Mouse (Mus musculus) cerebellum, adult (tissue): ENCODE measurements around the gene Cry2.
A peak's percentile ranks its signal among the peaks of the same experiment; 100 is the strongest.
"Not testable (repeated sequence)": the region's sequence is repeated elsewhere in the genome, so short reads cannot be mapped to it uniquely, and the experiment has no call there.

Experiments
- ATAC-seq: cut with Nextera tagmentation; 2 replicates; pipeline ENCODE4 v1.9.2; 2017; ENCODE audit warnings: mild to moderate bottlenecking, moderate library complexity, mixed read lengths; ENCODE audit not compliant: insufficient number of reproducible peaks, low FRiP score, low TSS enrichment

Gene Cry2

GRCm38 (mm10) chr2:92423702-92424461, 10.0 kb downstream of the Cry2 start:
- peak; percentile 27 for ATAC-seq

DNA sequence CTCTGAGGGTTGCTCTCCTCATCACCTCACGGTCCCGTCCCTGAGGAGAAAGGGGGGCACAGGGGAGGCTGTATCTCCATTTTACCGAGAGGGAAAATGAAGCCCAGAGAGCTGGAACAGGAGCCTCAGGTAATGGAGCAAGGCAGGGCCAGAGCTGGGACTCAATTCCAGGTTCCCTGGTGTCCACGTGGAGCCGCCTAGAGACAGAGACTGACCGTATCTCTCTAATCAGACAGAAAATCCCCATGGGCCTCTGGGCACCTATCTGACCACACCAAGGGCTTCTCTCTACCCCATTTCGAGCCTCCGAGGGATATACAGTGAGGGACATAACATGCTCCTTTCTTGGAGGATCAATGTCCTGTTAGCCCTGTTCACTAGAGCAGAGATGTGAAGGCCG, 10.7 kb downstream of the Cry2 start:
- ATAC-seq, result no peak

- ATAC-seq, result peak; percentile 27; the same call in 1 of the 2 replicates
Measured at GRCm38 (mm10) chr2:92422388-92423135, 11.3 kb downstream of the Cry2 start.

DNA sequence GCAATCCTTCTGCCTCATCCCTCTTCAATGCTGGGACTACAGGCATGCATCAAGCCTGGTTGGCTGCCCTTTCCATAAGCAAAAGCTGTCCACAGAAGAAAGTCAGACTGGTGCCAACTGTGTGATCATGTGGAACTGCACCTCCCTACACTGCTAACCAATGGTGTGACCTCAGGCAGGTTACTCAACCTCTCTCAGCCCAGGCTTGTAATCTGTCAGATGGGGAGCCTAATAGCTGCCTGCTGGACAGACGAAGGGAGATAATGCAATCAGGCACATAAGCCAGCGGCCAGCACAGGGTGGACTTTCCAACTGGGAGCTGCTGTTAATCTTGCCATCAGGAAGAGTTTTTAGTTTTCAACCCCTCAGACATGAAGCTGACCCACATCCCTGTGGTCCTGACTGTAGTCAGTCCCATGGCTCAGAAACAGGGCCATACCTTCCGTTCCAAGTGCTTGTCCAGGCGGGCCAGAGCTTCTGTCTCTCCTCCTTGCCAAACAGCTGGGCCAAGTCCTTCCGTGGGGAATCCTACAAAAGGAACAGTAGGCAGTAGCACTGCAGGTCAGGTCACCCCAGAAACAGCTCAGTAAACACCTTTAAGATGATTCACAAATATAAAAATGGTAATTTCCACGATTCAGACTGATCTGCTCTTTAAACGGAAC, 12.0 kb downstream of the Cry2 start:
- no peak for ATAC-seq

GRCm38 (mm10) chr2:92411705-92412104, 22.1 kb downstream of the Cry2 start:
- ATAC-seq, result peak; percentile 68; the same call in 1 of the 2 replicates

- no peak for ATAC-seq
Measured at GRCm38 (mm10) chr2:92408309-92409045, 25.4 kb downstream of the Cry2 start.

DNA sequence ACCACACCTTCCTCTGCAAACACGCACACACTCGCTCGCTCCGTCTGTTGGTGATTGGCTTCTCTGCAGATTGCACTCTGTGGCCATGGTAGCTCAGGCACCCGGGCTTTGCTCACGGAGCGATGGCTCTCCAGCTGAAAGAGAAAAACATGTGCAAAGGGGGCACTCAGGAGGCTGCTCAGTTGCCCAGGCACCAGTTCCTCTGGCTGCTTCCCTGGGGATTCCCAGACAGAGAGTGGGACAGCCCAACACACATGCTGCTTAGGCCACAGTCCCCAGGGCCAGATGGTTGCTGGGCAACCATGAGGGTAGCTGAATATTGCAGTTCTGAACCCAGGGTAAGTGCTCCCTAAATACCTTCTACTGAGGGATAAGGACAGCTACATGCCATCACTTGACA, 28.2 kb downstream of the Cry2 start:
- ATAC-seq, result no peak

DNA sequence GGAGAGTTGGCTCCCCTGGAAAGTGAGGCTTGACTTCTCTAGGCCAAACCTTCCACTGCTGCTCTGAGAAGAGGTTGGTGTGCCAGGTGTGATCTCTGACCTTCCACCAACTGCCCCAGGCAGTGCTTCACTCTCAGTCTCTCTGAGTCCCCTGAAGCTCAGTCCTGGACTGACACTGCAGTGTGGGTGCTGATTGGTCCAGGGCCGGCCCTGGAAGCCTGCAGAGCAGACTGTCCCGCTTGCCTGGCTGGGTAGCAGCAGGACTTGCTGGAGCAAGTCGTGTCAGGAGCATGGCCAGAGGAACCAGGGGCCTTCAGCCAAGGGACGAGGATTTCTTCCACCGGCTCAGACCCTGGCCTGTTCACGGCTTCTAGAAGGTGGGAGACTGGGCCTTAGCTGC, 29.1 kb downstream of the Cry2 start:
- no peak for ATAC-seq

DNA sequence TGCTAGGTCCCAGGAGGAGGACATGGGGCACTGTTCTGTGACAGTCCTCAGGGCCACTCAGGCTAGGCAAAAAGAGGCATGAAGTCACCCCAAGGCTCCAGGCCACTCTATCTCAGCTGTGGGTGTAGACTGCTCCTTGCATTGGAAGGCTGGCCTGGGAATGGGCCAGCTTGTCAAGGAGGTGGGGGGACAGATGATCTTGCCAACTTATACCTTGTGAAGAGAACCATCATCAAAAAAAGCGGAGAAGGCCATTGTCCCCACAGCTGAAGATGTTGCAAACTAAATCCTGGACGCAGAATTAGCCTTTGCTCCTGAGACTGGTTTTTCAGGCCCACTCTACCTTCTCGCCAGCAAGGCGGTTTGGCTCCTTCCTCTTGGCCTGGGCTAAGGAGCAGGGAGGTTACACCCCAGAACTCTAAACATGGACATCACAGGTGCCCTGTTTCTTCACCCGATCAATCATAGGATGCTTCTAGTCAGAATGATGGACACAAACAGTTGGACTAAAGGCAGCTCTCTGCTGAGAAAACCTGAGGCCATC, 30.0 kb downstream of the Cry2 start:
- no peak for ATAC-seq

GRCm38 (mm10) chr2:92402591-92403326, 31.1 kb downstream of the Cry2 start:
- ATAC-seq, result peak; percentile 75

GRCm38 (mm10) chr2:92401091-92401561, 32.7 kb downstream of the Cry2 start, which contains the start of gene Mapk8ip1:
TSS of gene Mapk8ip1 (minus strand) at chr2:92401263.
- ATAC-seq, result no peak

DNA sequence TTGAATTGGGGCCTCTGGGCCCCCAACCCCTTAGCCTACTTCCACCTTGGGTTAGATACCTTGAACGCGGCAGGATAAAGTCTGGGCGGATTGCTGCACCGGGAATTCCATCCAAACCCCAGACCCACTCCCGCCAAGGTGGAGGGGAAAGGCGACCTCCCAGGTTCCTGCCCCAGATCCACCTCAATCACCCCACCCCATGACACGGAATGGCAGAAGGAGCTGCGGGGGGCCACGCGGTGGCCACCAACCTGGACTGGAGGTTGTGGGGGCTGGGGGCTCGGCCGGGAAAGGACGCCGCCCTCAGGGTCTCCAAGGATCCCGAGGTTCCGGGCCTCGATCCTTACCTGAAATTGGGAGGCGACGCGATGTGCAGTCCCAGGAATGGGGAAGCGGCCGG, 33.2 kb downstream of the Cry2 start:
- ATAC-seq, result no peak

DNA sequence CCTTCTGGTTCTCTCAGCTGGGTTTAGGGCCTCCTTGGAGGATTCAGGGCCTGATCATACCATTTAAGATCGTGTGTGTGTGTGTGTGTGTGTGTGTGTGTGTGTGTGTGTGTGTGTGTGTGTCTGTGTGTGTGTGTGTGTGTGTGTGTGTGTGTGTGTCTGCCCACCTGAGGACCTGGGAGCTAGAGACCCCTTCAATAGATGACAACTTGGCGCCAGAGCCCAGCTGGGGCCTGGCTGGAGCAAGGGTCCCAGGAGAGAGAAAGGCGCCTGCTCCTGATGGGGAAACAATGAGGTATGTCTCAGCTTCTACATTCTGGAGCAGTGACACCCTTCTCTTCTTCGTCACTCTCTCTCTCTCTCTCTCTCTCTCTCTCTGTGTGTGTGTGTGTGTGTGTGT, 34.0 kb downstream of the Cry2 start:
- ATAC-seq, result not testable (repeated sequence)

DNA sequence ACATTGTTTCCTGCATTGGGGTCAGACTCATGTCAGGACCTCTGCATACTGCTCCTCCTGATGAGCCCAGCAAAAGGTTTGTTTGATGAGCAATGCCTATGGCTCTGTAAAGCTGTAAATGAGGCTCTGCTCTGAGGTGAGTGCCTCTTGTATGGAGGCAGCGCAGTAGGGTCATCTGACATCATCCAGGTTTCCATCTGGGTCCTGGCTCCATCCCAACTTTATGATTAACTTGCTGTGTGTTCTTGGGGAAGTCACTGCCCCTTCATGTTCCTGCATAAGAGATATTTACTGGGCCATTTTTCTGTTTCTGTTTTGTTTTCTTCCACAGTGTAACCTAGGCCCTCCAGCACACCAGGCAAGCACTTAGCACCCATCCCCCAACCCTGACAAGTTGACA, 36.4 kb downstream of the Cry2 start:
- ATAC-seq, result no peak

GRCm38 (mm10) chr2:92395535-92395934, 38.3 kb downstream of the Cry2 start:
- no peak for ATAC-seq

DNA sequence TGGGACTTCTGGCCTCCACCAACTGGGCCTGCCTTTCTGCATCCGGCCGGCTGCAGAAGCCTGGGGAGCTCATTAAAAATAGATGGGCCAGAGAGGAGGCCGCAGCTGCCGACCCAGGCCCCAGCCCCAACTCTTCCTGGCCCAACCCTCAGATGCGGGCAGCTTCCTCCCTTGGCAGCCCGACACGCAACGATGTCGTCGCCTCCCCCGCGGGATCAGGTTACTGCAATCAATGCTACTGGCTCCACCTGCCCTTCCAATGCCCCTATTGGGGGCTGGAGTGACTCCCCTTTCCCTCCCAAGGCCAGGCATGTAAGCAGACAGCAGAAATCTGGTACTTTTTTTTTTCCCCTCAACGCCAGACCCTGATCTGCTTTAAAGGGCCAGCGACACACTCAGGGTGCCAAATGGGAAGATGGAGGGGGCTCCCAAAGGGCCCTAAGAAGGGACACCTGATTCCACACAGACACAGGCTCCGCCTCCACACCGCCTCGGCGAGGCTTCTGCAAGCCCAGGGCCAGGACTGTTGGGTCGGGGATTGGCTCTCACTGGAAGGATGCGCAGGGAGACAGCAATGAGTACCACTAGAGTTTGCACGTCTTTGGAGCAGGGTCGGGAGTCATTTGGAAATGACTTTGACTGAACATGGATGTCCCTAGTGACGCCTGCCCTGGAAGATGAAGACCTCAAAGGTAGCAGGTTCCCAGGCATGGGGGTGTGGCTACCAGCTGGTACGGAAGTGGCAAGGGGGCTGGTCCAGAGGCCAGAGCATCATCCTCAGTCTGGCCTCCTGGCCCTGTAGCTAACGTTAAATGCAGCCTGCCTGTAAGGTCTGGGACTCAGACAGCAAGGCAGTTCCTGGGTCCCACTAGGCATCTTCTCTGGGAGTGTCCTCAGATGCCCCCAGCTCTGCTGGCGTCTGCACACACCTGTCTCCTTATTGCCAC, 41.3 kb downstream of the Cry2 start:
- no peak for ATAC-seq

- no peak for ATAC-seq
Measured at GRCm38 (mm10) chr2:92391703-92392317, 42.0 kb downstream of the Cry2 start.

- no peak for ATAC-seq
Measured at GRCm38 (mm10) chr2:92391116-92391515, 42.7 kb downstream of the Cry2 start.
